Mouse (Mus musculus): ENCODE results near the gene Adh7.

Adh7 gene

DNA sequence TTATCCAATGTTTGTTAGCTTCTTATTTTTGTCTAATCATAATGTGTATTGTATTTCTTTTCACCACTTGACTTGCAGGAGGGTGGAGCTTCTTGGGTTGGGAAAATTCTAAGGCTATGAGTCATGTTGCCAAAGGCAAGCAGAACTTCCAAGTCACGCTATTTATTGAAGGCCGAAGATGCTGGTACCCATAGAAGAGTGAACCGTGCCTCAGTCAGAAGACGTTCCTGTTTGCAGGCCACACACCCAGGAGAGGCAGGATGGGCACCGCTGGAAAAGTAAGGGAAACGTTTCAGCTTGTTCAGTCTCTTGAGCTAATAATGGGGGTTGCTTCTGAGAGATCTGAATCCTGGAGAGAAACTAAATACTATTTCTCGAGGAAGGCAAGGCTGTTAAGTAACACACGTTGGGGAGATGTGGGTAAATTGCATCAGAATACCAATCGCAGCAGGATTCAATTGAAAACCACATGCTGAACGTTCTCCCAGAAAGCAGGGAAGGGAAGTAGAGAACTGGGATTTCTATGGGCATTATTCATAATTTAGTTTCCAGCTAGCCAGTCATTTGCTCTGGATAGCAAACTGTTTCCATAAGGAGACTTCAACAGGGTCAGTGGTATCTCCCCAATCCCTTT lies at the start of gene Adh7:
Adh7 (plus strand) TSS at position 130 of the 634 bp plus-strand sequence.
- DNase-seq (ENCODE audit: low read depth, low spot score) = no peak

DNA sequence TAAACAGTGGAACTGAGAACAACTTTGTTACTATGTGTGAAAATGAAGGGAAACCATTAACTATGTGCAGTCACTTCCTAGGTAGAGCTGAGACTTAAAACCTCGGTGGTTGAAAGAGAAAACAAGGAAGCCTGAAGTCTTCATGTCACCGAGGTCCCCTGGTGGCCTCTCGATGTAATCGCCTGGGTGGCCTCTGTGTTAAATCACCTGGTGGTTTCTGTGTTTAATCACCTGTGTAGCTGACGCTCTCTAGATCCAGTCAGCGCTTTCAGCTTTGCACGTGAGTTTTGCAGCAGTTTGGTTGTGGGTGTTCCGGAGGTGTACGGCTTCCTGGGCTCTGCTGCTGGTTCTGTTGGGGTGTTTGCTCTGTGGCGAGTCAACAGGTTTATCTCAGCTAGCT lies 44.3 kb upstream of the Adh7 start:
- DNase-seq (ENCODE audit: low read depth, low spot score) = no peak

DNA sequence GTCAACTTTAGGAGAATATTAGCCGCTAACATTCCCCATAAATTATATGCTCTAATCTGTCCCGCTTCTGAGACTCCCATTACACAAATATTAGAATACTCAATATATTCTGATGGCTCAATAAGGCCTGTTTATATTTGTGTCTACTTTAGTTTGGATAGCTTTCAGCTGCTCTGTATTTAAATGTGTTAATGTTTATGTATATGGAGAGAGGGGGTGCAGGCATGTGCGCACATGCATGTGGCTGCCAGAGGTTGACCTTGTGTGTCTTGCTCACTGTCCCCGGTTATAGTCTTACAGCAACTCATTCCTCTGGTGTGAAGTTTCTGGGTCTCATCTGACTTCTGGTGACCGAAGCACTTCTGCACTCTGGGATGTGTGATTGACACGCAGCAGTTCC lies 42.0 kb upstream of the Adh7 start:
- DNase-seq (ENCODE audit: low read depth, low spot score) = no peak

DNA sequence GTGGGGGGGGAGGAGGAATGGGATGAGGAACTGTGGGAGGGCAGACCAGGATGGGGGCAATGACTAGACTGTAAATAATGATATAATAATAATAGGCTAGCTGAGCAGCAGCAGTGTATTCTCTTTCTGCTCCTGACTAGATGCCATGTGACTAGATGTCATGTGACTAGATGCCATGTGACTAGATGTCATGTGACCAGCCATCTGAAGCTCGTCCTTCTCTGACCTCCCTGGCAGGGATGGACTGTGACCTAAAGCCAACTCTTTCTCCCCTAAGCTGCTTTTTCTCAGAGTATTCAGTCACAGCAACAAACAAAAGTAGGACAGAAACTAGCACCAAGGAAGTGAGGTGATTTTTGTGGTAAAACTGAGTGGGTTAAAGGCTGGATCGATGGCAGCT lies 35.5 kb upstream of the Adh7 start:
- no peak for DNase-seq (ENCODE audit: low read depth, low spot score)

DNA sequence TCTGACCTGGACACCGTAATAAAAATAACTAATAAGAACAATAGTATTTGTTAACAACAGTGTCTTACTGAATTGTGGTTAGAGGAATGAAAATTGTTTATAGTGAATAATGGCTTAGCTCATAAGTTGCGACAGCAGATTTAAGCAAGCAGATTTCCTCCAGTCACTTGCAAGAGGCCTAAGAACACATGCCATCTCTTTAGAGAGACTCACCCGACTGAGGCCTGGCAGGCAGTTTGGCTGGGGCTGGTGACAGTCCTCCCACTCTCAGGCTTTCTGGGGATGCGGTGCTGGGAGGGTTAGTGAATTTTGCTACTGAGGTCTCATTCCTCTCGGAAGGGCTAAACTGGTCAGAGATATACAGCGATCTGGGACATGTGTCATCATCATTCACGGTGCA lies 34.2 kb upstream of the Adh7 start:
- DNase-seq (ENCODE audit: low read depth, low spot score) = no peak

DNA sequence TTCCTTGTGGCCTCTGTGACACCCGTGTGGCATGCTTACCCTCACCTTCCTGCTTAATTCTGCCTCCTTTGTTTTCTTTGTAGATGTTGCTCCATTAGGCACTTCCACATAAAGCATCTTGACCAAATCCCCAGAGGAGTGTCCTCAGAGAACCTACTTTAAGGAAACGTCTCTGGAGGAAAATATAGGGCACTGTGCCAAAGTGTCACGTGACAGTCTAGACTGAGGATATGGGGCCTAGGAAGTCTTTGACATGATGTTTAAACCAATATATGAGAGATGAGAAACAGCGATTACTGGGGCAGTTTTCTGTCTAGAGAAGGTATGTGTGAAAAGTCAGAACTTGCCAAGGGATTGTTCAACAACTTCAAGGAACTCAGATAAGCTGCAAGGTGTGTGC lies 32.3 kb upstream of the Adh7 start:
- DNase-seq (ENCODE audit: low read depth, low spot score) = no peak

DNA sequence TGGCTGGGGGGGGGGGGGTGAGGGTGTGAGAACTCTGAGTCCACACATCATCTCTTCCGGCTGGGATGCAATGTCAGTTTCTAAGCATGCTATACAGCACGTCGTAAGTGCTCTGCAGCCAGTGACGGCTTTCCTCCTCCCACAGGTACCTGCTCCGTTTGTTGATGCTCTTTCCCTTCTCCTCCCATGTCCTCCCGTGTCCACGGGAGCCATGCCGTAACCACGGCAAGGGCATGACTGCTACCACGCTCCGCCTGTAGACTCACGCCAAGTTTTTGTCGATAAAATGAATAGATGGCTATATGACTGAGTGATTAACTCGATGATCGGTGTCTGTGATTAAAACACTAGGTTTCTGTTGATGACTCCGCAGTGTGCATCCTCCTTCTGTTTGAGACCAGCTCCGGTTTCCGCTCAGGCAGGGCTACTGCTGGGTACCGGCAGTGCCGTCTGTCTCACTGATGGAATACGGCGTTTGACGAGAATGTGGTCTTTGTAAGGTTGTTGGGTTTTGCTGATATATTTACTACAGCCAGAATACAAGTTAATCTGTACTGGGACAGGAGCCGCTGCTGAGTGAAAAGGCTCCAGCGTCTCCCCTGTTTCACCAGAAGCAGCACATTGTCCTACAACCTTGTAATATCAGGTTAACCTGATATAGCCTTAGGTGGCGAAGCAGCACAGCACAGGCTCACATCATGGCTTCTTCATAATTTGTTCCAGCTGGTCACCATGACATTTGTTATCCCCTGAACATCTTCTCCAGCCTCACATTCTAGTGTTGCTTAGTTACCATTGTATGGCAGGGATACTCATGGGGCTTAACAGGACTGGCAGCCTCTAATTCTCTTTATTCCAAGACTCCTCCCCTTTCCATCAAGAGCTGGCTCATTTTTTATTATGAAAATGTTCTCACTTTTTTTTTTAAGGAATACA lies 31.3 kb upstream of the Adh7 start:
- DNase-seq (ENCODE audit: low read depth, low spot score) = no peak

DNA sequence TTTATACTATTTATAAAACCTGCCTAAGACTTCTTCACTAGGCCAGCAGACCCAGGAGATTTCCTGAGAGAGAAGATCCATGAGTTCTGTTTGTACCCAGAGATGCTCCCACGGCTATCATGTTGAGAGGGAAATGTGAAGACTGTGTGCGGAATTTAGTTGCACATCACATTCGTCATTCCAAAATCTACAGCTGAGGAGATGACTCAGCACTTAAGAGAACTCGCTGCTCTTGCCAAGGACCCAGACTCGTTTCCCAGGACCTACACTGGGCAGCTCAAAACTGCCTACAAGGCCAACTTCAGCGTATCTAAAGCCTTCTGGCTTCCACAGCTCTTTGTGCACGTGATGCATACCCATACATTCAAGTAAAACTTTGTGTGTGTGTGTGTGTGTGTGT lies 25.3 kb upstream of the Adh7 start:
- DNase-seq (ENCODE audit: low read depth, low spot score) = no peak

DNA sequence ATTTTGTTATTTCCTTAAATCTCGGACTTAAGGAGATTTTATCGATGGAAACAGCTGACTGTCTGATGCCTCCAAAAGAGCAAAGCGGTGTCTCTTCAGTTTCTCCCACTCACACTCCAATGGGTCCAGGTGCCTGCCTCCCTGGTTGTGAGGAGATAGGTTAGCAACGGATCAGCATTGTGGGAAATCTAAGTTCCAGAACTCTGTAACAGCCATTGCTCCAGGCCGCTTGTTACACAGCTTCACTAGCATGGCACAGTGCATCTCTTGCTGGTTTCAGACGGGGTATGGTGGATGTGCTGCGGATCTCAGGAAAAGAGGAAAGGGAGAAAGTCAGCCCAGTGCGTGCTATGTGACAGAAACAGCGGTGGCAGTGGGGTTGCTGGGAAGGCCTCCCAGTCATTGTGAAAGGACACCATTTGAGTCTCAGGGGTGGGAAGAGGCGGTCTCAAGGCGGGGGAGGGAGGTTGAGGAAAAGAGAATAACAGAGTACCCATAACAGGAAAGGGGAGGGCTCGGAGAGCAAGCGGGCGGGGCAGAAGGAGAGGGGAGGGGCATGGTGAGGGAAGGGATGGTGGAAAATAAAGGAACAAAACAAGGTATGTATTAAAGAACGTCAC lies 23.8 kb upstream of the Adh7 start, which contains the start of gene 4930579F01Rik:
4930579F01Rik (minus strand) TSS at position 143 of the 620 bp plus-strand sequence.
- no peak for DNase-seq (ENCODE audit: low read depth, low spot score)

DNA sequence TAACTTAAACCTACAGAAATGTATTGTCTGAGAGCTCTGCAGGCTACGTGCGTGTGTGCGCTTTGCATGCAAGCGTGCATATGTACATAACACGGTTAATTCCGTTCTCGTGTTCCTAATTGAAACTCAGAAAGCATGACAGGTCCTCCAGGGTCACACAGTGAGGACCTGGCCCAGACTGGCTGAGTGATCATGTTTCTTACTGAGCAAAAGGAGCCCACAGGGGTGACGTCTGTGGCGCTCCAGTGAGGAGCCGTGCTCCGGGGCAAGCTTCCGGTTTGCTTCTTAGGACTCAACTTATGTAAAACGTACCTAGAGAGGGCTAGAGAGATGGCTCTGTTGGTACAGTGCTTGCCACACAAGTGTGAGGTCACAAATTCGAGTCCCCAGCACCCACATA lies 20.5 kb upstream of the Adh7 start:
- DNase-seq (ENCODE audit: low read depth, low spot score) = no peak

DNA sequence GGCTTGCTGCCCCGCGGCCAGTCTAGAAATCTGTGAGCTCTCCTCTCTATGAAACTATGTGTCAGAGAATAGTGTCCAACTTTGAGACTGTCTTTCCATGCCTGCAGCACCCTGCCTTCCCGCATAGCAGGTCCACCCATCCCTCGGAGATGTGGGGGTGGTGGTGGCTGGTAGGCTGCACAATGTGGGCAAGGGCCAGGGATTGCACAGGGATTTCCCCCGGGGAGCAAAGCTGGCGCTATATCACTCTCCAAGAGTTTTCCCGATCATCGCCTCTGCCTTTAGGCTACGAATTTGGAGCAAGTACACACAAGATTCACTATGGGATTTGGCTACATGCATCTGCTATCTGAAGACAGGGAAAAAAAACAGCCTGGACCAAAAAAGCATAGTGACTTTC lies 20.0 kb upstream of the Adh7 start:
- no peak for DNase-seq (ENCODE audit: low read depth, low spot score)

DNA sequence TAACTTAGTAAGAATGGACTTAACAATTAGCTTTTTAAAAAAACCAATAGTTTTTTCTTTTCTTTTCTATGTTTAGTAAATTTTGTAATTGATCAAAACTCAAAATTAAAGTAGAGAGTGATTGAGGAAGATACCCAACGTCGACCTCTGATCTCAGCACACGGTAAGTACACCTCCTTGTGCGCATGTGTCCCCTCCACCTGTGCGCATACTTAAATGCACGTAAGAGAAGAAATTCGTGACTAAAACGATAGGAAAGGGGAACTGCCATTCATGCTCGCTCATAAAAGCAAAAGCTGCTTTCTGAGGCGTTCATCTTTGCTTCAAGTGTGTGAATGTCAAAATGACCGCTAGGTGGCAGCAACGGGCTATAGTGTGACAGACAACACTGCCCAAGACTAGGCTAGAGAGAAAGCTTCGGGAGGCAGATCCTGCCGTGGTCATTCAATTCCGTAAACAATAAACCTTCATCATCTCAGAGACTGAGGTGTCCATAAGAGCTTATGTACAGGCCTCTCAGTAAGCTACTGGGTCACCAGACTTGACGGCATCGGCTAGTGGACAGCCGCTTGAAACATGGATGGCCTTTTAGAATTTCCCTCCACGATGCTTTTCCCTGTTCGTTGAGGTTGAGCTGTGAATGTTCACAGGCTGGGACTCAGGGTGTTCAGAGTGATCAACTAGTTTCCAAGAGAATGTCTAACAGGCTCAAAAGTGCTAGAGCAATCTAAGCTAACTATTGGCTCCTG lies 19.4 kb upstream of the Adh7 start:
- peak; percentile 73 for DNase-seq (ENCODE audit: low read depth, low spot score)

DNA sequence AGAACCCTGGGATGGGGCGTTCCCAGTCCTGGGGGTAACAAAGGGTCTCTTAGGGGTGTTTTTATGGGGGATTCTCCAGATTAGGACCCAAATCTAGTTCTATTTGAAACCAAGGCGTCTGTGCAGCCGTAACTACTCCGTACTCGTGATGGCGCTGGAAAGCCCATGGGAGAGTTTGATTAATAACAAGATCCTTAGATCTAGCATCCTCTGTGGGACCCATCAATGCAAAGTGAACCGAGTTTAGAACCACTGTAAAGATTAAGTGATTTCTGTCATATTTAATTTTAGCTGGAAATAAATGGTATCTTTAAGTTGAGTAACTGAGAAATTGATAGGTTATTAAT lies 18.9 kb upstream of the Adh7 start:
- DNase-seq (ENCODE audit: low read depth, low spot score) = no peak

DNA sequence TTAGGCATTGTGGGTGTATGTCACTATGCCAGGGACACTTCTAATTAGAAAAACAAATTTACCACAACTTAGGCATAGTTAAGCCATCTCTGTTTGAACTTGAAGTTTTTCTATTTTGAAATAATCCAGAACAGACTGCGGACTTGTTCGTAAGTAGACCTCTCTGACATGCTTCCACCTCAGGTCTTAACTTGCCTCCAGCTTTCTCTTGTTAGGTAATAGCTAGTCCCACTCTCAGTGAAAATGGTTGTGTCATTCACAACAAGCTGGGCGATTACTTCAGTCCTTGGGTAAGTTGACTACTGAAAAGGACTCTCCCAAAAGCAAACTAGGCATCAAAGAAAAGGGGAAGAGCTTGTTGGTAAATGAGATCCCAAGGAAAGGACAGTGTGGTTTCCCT lies 8.7 kb upstream of the Adh7 start:
- DNase-seq (ENCODE audit: low read depth, low spot score) = no peak

DNA sequence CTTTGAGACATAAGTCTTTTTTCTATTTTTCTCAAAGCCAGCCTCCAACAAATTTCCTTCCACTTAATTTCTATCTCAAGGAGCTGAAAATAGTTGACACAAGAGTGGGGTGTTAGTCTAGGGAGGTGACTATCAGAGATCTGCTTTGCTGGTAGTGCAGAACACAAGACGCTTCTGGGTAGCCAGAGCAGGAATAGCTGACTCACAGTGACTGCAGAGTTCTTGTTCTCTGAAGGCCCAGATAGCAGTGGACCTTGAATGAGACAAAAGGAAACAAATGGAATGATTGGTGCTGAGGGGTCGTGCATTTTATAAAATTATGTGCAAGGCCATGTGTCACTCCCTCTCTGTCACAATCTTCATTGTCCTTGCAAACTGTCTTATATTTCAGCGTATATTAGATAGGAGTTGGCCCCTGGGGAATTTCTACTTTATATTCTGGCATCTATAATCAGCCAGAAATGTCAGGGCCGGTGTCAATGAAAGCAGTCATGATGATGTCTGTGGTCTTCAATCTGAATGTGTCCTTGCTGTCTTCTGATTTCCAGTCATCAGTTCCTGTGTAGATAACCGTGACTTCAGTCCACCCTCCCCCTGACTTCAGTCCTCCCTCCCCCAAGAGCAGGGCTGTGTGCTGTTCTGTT lies 7.0 kb upstream of the Adh7 start:
- no peak for DNase-seq (ENCODE audit: low read depth, low spot score)

DNA sequence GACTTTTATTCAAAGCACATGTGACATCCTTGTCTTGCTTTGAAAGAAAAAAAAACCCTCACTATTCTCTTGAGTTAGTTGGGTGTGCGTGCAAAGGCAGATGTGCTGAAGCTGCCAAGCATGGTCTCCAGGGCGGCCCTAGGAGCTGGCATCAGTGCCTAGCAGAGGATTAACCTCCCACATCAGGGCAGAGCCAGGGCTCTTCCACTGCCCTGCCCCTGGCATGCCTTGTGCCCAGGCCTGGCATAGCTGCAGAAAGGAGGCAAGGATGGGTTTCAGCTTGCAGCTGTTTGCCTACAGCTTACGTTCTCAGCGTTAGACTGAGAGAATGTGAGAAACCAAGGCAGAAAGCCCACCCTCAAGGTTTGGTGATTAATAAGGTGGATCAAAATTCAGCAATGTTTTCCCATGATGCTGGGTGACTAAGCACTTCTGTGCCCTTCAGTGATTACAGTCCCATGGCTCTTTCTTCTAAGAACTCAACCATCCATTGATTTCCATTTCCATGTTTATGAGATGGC lies 5.1 kb upstream of the Adh7 start:
- DNase-seq (ENCODE audit: low read depth, low spot score) = no peak

DNA sequence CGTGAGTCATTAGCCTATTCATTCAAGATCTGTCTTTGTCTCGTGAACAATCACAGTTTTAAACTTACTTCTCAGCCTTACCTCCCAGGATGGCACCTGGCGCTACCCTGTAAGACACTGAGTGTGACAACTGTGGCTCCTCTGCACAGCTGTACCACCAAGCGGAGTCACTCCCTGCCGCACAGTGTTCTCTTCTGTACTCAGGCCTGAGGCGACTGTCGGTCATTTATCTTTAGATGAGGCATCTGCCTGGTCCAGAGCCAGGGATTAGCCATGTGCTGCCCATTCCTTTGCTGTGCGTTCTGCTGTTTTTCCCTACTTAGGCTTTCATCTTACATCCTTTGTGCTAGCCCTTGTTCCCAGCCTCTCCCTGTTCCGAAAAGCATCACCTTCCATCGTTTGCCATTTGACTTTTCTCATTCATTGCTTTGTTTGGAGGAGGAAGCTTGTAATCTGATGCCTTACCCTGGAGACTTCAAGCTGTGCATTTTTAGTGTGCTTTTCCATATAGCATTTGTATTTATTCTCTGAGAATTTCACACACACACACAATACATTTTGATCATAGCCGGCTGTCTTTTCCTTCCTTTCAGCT lies 2.1 kb upstream of the Adh7 start:
- DNase-seq (ENCODE audit: low read depth, low spot score) = no peak

DNA sequence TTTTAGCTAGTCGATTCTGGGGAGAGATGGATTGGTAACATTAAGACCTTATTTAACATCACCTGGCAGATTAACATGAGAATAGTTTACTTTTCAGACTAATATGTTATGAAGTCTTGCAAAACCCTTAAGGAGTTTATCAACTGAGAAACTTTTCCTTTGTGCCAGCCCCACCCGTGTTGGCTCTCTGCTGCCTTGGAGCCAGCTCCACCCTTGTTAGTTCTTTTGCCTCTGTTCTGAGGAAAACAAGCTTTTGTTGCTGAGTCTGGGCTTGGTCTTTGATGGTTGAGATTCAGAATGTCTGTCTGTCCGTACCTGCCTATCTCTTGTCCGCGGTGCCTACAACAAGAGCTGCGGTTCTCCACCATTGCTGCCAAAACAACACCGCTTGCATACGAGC lies 1.5 kb upstream of the Adh7 start:
- no peak for DNase-seq (ENCODE audit: low read depth, low spot score)

DNA sequence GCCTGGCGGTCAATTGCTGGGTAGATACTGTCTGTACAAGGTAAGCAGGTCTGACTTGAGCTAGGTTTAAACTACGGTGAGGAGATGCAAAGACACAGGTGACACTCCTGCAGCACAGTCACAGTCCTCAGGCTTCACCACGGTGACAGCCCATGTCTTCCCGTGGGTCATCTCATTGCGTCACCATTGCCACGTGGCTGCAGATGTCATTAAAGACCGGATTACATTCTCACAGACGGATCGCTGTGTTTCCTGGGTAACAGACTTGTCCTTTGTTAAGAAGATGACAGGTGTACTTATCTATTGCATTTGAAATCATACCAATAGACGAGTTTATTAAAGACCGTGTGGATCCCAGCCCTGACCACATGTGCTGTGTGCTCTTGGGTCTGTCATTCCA lies 3.6 kb downstream of the Adh7 start:
- DNase-seq (ENCODE audit: low read depth, low spot score) = no peak

DNA sequence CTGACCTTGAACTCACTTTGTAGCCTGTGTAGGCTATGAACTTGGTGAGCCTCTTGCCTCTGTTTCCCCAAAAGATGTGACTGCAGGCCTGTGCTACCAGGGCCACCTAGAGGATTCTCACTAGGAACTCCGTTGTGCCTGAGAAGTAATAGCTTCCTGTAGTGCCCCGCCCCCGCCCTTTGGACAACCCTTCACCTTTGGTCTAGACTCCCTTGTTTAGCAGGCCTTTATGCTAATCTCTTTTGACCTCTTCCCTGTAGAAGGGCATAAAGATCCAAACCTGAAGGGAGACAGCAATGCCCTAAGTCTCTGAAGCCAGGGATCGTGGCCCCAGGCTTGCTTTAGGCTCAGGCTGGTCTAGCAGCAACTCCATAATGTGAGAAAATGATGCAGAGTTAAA lies 5.0 kb downstream of the Adh7 start:
- DNase-seq (ENCODE audit: low read depth, low spot score) = no peak

DNA sequence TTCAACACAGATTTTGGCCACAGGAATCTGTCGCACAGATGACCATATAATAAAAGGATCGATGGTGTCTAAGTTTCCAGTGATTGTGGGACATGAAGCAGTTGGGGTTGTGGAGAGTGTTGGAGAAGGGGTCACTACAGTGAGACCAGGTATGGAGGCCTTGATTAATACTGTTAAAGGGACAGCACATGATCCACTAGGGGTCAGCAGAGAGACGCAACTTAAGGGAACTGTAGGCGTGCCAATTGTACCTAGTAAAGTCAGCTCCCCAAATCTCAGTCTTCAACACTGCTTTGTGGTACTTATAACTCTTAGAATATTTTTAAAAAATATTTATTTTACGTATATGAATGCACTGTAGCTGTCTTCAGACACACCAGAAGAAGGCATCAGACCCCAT lies 5.4 kb downstream of the Adh7 start:
- peak; percentile 34 for DNase-seq (ENCODE audit: low read depth, low spot score)

Measured in WW6 (cell line).